Mouse (Mus musculus) urinary bladder, adult 2 months (tissue): ENCODE data around the gene Ube4b. TPM values are rescaled to one million over a fixed set of nuclear protein-coding genes. Genes with fewer than 3 reads are reported as not detected.

ENCODE experiments used
- DNase-seq: peaks from one replicate; pipeline ENCODE4 v3.0.0; 2022; ENCODE audit warnings: low spot score
- polyA plus RNA-seq: library from polyadenylated mRNA; depleted of rRNA; stranded (reverse); fragments of >200 nt; gene quantifications from 2 replicates; pipeline ENCODE4 v1.2.3, GENCODE M21; 2012

Ube4b gene
- polyA plus RNA-seq, 1 experiment = 38.3 TPM

DNA sequence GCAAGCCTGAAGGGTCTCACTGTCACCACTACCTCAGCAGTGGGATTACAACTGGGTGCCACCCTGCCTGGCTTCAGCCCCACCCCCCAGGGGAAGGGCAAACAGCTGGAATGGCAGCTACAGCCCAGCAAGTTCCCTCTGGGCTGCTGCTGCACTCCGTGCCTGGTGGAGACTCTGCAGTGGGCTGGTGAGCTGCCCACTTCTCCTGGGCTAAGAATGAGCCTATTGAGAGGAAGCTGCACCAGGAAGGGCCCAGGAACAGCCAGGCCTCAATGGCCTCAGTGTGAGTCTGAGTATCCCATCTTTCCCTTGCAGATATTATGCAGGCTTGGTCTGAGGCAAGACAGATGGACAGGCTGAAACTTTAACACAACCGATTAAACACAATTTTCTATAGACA is 88.4 kb downstream of the Ube4b start:
- DNase-seq = no peak

DNA sequence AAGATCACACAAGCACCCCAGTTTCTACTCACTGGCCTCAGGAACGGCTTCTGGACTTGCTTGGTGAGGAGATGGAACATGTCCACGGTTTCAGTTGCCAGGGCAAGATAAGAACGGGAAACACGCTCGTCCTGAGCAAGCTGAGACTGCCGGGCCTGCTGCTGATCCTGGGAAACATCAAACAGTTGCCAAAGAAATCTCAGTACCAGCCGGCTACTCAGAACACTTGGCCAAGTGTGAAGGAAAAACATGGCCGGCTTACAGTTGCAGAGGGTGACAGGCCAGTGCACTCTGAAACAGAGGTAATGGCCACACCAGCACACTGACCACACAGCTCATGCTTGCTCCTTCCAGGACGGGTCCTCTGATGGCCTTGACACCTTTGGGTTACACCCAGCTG is 89.2 kb downstream of the Ube4b start:
- DNase-seq = no peak

DNA sequence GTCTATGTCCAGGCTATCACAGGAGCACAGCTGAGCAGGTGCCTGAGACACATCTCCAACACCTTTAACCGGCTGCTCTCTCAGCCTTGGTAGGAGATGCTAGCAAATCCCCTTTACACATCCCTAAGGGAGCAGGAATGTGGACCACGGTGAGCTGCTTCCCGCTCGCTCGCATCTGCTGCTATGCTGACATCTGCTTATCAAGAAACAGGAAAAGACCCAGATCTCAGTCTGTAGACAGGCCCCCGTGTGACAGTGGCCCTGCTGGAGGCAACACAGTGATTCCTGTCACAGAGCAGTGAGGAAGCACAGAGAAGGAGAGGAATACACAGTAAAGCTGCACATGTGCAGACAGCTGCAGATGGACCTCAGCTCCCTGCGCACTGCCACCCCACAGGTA is 90.2 kb downstream of the Ube4b start:
- DNase-seq = no peak

DNA sequence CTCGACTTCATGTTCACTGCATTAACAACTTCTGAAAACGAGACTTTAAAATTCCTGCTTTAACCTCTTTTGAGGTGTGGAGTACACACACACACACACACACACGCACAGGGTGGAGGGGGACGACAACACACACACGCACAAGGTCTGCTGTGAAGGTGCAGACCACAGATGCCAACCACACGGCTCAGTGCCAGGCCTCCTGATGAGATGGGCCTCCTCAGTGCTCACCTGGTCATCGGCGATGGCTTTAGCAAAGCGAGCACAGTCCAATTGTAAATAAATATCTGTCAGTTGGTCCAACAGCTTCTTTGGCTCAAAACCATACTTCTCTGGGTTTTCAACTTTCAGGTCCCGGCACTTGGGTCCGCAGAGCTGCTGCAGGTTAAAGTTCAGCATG is 91.7 kb downstream of the Ube4b start:
- DNase-seq = no peak

DNA sequence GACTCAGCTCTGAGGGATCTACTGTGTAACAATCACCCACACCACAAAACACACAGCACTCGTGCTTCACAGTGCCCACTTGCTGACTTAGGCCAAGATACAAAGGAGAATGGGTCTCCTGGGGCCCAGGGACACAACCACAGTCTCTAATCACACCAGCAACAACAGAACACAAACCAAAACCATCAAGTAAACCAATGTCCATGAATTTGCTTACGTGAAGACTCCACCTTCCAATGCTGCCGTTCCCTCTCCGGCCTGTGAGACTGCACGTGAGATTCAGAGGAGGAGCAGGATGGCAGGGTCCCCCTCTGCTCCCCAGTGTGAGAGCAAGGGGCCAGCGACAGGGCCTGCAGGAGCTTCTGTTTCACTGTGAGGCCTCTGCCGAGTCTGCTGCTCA is 93.8 kb downstream of the Ube4b start:
- no peak for DNase-seq

DNA sequence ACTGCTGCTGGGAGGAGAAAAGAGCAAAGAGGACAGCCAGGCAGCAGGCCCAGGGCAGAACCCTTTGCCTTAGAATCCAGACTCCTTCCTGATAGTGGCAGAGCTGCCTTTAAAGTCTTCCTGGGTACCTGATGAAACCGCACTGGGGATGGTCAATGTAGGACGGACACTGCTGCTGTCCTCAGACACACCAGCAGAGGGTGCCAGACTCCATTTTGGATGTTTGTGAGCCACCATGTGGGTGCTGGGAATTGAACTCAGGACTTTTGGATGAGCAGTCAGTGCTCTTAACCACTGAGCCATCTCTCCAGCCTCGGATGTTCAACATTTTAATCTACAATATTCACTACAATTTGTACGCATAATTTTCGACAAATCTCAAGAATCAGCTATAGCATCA is 96.1 kb downstream of the Ube4b start:
- no peak for DNase-seq

DNA sequence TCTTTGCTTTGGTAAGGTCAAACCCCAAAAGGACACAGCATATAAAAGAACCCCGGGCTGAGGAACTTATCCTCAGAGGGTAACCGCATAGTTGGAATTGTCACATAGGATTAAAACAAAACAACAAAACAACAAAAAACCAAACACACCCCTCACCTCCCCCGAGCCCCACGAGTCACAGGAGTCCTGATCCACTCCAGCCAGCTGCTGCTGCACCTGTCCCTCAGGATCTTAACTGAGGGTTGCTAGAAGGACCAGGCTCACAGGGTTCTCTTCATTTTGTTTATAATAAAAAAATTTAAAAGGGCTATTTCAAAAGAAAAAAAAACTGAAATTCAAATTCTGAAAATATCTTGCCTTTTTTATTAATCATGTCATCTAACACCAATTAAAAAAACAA is 97.8 kb downstream of the Ube4b start:
- DNase-seq = no peak

DNA sequence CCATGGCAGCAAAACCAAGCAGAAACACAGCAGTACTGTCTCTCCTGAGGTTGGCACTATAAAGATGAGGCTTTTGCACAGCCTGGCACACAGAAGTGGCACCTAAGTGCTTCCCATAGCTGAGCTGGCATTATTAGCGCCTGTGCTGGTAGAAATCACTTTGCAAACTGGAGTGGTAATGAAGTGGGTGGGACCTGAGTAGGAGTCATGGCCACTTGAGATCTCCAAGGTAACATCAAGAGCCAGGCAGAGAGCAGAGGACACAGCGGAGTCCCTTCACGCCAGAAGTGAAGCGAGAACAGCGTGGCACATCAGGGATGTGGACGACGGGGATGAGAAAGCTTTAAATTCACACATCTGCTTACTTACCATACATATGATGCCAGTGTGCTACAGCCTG is 99.3 kb downstream of the Ube4b start:
- DNase-seq = no peak

DNA sequence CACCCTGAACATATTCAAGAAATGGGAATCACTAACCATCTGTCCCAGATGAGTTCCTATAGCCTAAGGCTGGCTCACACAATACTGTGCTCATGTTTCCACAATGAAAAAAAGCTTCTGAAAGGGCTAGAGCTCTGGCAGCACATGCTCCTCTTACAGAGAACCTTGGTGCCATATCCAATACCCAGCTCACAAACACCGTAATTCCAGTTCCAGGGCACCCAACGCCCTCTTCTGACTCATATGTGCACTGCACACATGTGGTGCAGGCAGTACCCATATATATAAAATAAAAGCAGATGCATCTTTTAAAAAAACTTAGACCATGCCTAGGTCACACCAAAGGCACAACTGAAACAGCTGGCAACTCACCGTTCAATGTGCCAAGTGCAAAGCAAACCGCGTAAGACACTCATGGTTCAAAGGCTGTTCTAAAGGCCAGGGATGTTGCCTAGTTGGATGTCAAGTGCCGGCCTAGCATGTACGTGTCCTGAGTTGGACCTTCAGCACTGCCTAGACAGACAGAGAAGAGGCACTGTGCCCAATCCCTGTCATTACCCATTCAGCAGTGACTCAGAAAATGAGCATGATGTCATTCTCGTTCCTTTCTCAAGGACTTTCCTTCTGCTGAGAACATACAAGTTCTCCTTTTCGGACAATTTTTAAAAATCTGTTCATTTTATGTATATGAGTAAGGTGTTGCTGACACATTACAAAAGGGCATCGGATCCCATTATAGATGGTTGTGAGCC is 101.0 kb downstream of the Ube4b start:
- DNase-seq = no peak

DNA sequence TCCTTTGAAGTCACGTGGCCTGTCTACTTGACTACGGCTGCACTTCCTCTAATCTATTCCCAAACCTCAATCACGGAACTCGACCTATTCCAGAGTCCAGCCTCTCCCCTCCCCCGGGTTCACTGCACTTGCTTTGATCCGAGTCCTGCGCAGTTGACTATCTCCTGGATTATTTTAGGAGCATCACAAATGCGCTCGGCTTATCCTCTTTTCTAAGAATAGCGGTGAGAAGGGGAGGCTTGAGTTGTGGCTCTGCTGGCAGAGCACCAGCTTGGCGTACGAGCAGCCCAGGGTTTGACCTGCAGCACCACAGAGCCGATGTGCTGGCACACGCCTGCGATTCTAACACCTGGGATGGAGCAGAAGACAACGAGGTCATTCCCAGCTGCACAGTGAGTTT is 102.8 kb downstream of the Ube4b start:
- DNase-seq = no peak

DNA sequence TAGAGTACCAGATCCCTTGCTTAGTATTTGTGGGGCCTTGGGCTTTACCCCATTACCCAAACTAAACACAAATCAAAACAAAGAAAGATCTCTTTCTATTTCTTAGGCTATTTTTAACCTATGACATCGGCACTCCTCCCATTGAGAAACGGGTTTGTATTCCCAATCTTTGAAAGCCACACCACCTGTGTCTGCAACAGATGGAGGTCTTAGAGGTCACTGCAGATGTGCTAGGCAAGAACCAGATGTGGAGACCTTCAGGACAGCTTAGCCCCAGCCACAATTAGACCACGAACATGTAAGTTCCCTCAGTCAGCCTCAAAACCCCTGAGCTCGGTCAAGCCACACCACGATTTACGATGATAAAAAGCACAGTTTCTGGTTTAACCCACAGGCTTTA is 103.8 kb downstream of the Ube4b start:
- no peak for DNase-seq

DNA sequence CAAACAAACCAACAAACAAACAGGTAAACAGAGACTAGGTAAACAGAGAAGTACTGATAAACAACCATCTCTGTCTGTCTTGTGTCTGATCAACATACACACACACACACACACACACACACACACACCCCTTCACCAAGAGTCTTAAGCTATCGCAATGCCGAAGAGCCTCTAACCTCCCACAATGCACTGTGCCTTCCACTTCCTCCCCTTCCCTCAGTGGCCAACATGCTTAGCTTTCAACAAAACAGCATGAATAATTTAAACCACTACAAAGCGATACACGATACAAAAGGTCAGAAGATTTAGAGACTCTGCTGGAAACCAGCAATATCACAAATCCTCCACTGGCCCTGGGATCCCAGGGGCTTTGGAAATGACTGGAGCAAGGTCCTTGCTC is 104.3 kb downstream of the Ube4b start:
- DNase-seq = no peak

DNA sequence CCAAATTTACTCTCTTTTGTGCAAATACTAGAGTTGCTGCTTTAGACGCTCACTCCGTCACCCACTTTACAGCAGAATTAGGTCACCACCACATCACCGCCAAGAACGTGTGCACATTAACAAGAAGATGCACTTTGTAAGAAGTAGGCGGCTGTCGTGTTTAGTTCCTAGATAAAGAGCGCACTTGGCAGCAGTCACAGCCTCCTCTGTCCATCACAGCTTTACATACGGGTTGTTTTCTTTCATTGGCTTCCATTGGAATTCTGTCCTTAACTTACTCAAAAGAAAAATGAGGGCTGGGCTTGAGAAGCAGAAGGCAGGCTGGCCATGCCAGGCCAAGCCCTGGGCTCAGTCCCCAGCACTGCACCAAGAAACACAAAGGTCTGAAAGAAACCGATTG is 107.5 kb downstream of the Ube4b start:
- no peak for DNase-seq

DNA sequence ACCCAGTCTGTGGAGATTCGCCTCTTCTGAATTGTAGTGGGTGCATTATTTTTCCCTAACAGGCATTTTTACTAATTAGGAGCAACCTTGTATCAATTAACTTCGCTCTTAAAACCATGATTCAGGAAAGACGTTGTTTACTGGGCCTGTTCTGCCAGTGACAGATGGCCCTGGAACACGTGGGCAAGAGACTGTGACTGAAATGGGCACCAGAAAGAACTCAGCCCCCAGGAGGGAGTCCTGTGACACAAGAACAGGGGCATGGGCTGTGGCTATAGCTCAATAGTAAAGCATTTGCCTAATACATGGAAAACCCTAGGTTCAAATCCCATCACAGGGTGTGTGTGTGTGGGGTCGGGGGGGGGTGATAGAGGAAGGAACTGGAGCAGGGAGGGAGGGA is 109.2 kb downstream of the Ube4b start:
- DNase-seq = no peak

DNA sequence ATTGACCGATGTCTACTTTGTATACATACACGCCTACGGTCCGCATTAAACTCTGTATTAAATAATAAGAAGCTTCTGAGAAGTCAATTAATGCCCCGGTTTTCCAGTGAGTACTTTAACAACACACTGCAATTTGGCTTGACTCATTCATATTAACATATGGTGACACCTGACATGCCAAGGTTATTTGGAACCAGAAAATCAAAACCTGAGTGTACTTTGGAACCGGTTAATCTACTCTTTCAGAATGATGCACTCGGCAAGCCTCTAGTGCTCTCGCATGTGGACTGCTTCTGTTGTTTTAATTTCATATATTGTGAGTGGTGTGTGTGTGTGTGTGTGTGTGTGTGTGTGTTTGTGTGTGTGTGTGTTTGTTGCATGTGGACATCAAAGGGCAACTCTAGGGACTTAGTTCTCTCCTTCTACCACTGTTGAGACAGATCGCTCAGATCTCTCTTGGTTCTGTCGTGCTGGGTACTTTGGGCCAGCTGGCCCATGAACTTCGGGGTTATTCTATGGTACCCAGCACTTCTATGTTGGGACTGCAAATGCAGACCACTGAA is 112.2 kb downstream of the Ube4b start:
- no peak for DNase-seq

DNA sequence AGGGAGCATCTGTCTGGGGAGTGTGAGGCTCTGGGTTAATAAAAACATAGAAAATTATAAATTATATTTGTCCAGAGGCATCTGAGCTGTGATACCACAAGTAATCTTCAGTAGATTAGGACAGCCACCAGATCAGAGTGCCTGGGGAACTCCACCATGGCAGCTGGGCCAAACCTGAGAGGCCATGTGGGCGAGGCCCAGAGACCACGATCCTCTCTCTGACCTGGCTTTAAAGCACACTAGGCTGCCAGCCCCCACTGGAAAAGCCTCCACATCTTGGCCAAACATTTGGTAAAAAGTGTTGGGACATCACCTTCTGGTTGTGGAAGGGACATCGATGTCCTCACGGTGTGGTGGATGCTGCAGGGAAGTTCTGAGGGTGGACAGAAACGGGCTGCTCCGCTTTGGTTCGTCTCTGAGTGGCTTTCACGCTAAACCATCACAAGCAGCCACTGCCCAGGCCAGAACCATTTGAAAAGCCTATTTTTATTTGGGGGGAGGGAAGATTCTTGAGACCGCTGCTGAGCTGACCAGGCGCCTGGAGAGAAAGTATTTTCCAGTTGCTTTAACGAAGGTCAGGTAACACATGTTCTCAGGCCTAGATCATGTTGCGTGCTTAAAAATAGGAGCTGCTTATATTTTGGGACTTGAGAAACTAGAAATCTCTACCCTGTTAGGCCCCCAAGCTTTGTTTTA is 112.8 kb downstream of the Ube4b start:
- no peak for DNase-seq

DNA sequence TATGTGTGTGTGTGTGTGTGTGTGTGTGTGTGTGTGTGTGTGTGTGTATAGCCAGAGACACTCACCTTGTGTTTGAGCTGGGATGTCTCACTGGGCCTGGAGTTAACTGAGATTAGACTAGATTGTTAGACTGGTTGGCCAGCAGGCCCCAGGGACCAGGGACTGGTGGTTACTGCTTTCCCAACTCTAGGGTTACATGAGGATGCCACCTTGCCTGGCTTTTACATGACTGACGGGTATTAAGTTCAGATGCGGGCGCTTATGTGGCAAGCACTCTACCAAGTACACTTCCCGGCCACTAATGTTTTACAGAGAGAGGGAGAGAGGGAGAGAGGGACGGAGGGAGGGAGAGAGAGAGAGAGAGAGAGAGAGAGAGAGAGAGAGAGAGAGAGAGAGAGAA is 114.6 kb downstream of the Ube4b start:
- DNase-seq = no peak

DNA sequence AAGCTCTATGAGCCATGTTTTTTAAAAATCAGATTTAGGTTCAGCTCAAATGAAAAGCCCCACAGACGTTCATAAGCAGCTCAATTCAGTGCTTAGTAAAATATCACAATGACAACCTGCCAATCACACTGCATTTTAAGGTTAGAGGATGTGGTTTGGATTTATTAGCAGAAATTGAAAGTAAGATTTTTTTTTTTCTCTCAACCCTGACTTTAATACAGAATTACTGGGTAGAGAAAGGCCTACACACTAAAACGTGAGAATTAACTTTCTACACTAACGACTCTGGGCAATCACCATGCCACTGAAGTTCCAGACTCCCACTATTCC is 118.1 kb downstream of the Ube4b start:
- no peak for DNase-seq

DNA sequence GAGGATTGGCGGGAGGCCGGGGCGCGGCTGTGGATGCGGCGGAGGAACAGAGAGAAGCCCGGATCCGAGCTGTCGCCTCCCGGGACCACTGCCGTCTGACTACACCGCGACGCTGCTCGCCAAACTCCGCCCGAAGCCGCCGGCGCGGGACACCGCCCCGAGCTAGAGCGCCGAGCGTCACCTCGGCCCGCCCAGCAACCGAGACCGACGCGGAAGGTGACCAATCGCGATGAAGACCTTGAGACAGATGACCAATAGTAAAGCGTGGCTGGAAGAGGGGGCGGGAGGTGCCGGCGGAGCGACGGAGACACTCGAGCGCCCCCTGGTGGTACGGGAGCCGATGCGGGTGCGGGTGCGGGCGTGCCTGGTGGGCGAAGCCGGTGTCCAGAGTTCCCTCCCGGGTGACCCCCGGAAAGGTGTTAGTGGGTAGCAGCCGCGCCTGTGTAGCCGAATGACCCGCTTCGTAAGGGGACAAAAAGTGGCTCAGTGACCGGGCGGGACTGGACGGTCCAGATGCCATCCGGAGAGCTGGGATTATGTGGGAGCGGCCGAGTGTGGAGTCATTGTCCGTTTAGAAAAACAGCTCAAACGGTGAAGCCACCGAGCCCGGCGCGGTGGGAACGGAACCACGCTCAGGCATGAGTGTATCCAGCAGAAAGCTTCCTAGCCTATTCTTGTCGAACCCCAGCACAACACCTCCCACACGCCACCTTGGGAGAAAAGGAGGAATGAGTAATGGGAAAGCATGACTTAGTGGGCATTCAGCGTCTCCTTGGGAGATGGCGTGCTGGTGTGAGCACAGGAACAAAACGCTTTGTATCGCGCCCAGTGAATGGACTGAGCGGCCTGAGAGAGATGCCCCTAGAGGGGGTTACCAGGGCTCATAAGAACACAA is 118.7 kb downstream of the Ube4b start, which contains the start of gene Kif1b:
Gene Kif1b (minus strand): TSS at position 98 of the 895 bp plus-strand sequence.
- DNase-seq = peak; percentile 100

DNA sequence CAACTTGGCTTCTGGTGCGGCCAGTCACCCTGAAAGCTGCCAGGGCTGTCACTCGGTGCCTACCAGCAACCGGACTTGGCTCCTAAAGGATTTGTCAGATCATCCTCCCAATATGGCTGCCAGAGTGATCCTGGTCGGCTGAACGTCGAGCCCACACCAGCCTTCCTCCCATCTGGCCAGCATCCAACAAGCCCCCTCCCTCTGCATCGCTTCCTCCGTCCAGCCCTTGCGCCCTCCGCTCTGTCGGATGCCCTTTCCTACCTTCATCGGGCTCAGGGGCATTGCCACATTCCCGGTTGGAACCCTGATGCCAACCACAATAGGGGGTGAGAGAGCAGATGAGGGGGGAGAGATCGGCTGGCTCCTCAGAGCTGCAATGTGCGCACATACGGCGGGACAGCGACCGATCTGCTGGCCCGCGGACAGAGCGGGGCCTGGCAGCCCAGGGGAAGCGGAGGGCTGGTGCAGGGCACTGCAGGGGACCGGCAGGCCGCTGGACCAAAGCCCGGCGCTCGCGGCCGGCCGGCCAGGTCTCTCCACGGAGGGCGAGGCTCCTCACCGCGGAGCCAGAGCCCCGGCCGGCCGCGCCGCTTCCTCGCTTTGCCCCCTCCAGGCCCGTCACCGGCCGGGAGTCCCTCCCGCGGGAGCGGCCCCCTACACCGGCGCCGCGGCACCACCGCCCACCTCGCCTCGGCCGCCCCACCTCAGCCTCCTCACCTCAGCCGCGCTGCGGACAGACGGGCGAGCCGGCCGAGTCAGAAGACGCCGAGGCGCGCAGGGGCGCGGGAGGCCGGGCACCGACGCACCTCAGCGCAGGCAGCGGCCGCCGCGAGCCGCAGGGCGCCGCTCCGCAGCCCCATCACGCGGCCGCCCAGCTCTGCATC is 119.6 kb downstream of the Ube4b start:
- peak; percentile 45 for DNase-seq
